Mouse (Mus musculus) lung, embryonic 15.5 days (tissue): ENCODE measurements around the gene Tjp3. TPM values are rescaled to one million over a fixed set of nuclear protein-coding genes. Genes with fewer than 3 reads are reported as not detected.

Experiments used
- ATAC-seq: fragments of 200-750 bp; cut with Nextera tagmentation; 2 replicates; pipeline ENCODE4 v1.8.0; 2017; ENCODE audit warnings: moderate number of reproducible peaks, borderline replicate concordance; ENCODE audit not compliant: low FRiP score, low TSS enrichment; ENCODE audit errors: extremely low read depth
- H3K27ac ChIP-seq: fragments of 300-500 bp; sonication (generic); 2 replicates; pipeline ENCODE4 v1.5.1; 2015; ENCODE audit warnings: moderate library complexity, mild to moderate bottlenecking, inconsistent platforms
- H3K27me3 ChIP-seq: fragments of 300-500 bp; sonication (generic); 2 replicates; pipeline ENCODE4 v1.6.1; 2015; ENCODE audit warnings: inconsistent platforms
- H3K36me3 ChIP-seq: fragments of 300-500 bp; sonication (generic); 2 replicates; pipeline ENCODE4 v1.6.1; 2015; ENCODE audit warnings: inconsistent platforms
- H3K4me1 ChIP-seq: fragments of 300-500 bp; sonication (generic); 2 replicates; pipeline ENCODE4 v1.6.1; 2015; ENCODE audit warnings: inconsistent platforms
- H3K4me2 ChIP-seq: fragments of 300-500 bp; sonication (generic); 2 replicates; pipeline ENCODE4 v1.6.1; 2015; ENCODE audit warnings: inconsistent platforms, mild to moderate bottlenecking, moderate library complexity
- H3K4me3 ChIP-seq: fragments of 300-500 bp; sonication (generic); 2 replicates; pipeline ENCODE4 v1.5.1; 2015; ENCODE audit warnings: mild to moderate bottlenecking, inconsistent platforms
- H3K9ac ChIP-seq: fragments of 300-500 bp; sonication (generic); 2 replicates; pipeline ENCODE4 v1.6.1; 2015; ENCODE audit warnings: inconsistent platforms
- H3K9me3 ChIP-seq: fragments of 300-500 bp; sonication (generic); 2 replicates; pipeline ENCODE4 v1.6.1; 2016; ENCODE audit warnings: inconsistent platforms
- WGBS: fragments of 180-500 bp; shearing (Covaris S2); methylation state at CpG from one replicate; pipeline ENCODE4 v1.1.7; 2015; 5-methylcytosine and 5-hydroxymethylcytosine counted together
- polyA plus RNA-seq: library from polyadenylated mRNA; unstranded; fragments of >200 nt; fragmentation: Nextera tagmentation; extraction: Ambion mirVana; gene quantifications from 2 replicates; pipeline ENCODE4 v1.2.1, GENCODE M21; 2015

The Tjp3 gene
- polyA plus RNA-seq, 1 experiment from 2014 or later: 28.8 TPM

- Histone ChIP-seq H3K9ac (0 out of 2 replicates have a peak overlapping the region, but pooled peaks have one; percentile 45), H3K36me3 (no peaks in the 10 kb centered on the region), H3K4me3 (peak overlapping the region; percentile 50), H3K4me2 (peak overlapping the region; percentile 83), H3K4me1 (peaks cover 37% of the 10 kb centered on the region), H3K27me3 (peaks cover 44% of the 10 kb centered on the region), H3K27ac (peak overlapping the region; percentile 76), H3K9me3 (no peaks in the 10 kb centered on the region)
- 5% methylated on average over 17 of the region's 17 CpGs for WGBS
- ATAC-seq: peak; percentile 43; the same call in 1 of the 2 replicates
Observed at GRCm38 (mm10) chr10:81284719-81285118, 6.7 kb downstream of the Tjp3 start.

- WGBS: 36% methylated on average over 6 of the region's 6 CpGs
- no peak for ATAC-seq
- no peaks in the 10 kb centered on the region for H3K9me3 ChIP-seq
- peak overlapping the region; percentile 50; the same call in 1 of the 2 replicates for H3K4me3 ChIP-seq
- peak overlapping the region; percentile 83; the same call in 1 of the 2 replicates for H3K4me2 ChIP-seq
- H3K36me3 ChIP-seq: no peaks in the 10 kb centered on the region
- peak overlapping the region; percentile 76 for H3K27ac ChIP-seq
- peaks cover 42% of the 10 kb centered on the region for H3K4me1 ChIP-seq
- no peak overlapping the region for H3K9ac ChIP-seq
- peaks cover 47% of the 10 kb centered on the region for H3K27me3 ChIP-seq
Observed at GRCm38 (mm10) chr10:81284189-81284588, 7.2 kb downstream of the Tjp3 start.

- no peaks in the 10 kb centered on the region for H3K9me3 ChIP-seq
- H3K36me3 ChIP-seq: no peaks in the 10 kb centered on the region
- ATAC-seq: no peak
- no peak overlapping the region for H3K9ac ChIP-seq
- peaks cover 35% of the 10 kb centered on the region for H3K27me3 ChIP-seq
- H3K4me3 ChIP-seq: no peak overlapping the region
- no peak overlapping the region for H3K27ac ChIP-seq
- no peak overlapping the region for H3K4me2 ChIP-seq
- 32% methylated on average over 10 of the region's 10 CpGs for WGBS
- H3K4me1 ChIP-seq: peaks cover 8% of the 10 kb centered on the region
Observed at GRCm38 (mm10) chr10:81279496-81279895, 11.9 kb downstream of the Tjp3 start.

- Histone ChIP-seq H3K27ac (no peak overlapping the region), H3K4me2 (no peak overlapping the region), H3K9me3 (no peaks in the 10 kb centered on the region), H3K4me3 (no peak overlapping the region), H3K27me3 (peaks cover 18% of the 10 kb centered on the region), H3K4me1 (peaks cover 6% of the 10 kb centered on the region), H3K36me3 (peaks cover 9% of the 10 kb centered on the region), H3K9ac (no peak overlapping the region)
- ATAC-seq: no peak
- 72% methylated on average over 22 of the region's 22 CpGs for WGBS
Observed at GRCm38 (mm10) chr10:81277676-81278075, 13.7 kb downstream of the Tjp3 start.

- Histone ChIP-seq H3K4me1 (peaks cover 6% of the 10 kb centered on the region), H3K27me3 (no peaks in the 10 kb centered on the region), H3K4me2 (no peak overlapping the region), H3K9me3 (no peaks in the 10 kb centered on the region), H3K4me3 (no peak overlapping the region), H3K27ac (no peak overlapping the region), H3K9ac (no peak overlapping the region), H3K36me3 (peaks cover 31% of the 10 kb centered on the region)
- ATAC-seq: no peak
- WGBS: 94% methylated on average over 19 of the region's 19 CpGs
Observed at GRCm38 (mm10) chr10:81273842-81274241, 17.5 kb downstream of the Tjp3 start.

- Histone ChIP-seq H3K27me3 (no peaks in the 10 kb centered on the region), H3K36me3 (peaks cover 31% of the 10 kb centered on the region), H3K9ac (no peak overlapping the region), H3K27ac (no peak overlapping the region), H3K4me1 (peaks cover 16% of the 10 kb centered on the region), H3K4me2 (no peak overlapping the region), H3K9me3 (no peaks in the 10 kb centered on the region), H3K4me3 (no peak overlapping the region)
- WGBS: 90% methylated on average over 21 of the region's 21 CpGs
- ATAC-seq: no peak
Observed at GRCm38 (mm10) chr10:81272356-81272755, 19.0 kb downstream of the Tjp3 start.

- Histone ChIP-seq H3K27ac (no peak overlapping the region), H3K4me1 (peaks cover 23% of the 10 kb centered on the region), H3K9ac (peak overlapping the region; percentile 74), H3K27me3 (no peaks in the 10 kb centered on the region), H3K9me3 (no peaks in the 10 kb centered on the region), H3K36me3 (peaks cover 42% of the 10 kb centered on the region), H3K4me2 (peak overlapping the region; percentile 83), H3K4me3 (peak overlapping the region; percentile 58)
- 75% methylated on average over 16 of the region's 16 CpGs for WGBS
- ATAC-seq: no peak
Observed at GRCm38 (mm10) chr10:81268643-81269412, 22.6 kb downstream of the Tjp3 start.

- 2% methylated on average over 23 of the region's 23 CpGs for WGBS
- H3K4me2 ChIP-seq: peak overlapping the region; percentile 83
- peak overlapping the region; percentile 74 for H3K9ac ChIP-seq
- ATAC-seq: peak; percentile 41; the same call in 1 of the 2 replicates
- H3K4me3 ChIP-seq: peak overlapping the region; percentile 58
- H3K27me3 ChIP-seq: no peaks in the 10 kb centered on the region
- H3K36me3 ChIP-seq: peaks cover 45% of the 10 kb centered on the region
- peaks cover 23% of the 10 kb centered on the region for H3K4me1 ChIP-seq
- H3K9me3 ChIP-seq: no peaks in the 10 kb centered on the region
- peak overlapping the region; percentile 30; the same call in 1 of the 2 replicates for H3K27ac ChIP-seq
Observed at GRCm38 (mm10) chr10:81268056-81268455, 23.3 kb downstream of the Tjp3 start.

GRCm38 (mm10) chr10:81266211-81267105, 24.9 kb downstream of the Tjp3 start, which contains the start of the genes Mrpl54 and Apba3:
Gene Mrpl54 (minus strand): TSS chr10:81266934.
Gene Apba3 (plus strand): TSS chr10:81266960.
- WGBS: under 1% methylated on average over 48 of the region's 48 CpGs
- H3K27me3 ChIP-seq: no peaks in the 10 kb centered on the region
- peaks cover 31% of the 10 kb centered on the region for H3K36me3 ChIP-seq

GRCm38 (mm10) chr10:81265540-81265939, 25.8 kb downstream of the Tjp3 start:
- Histone ChIP-seq H3K4me3 (peak overlapping the region; percentile 85), H3K9me3 (no peaks in the 10 kb centered on the region), H3K4me2 (peak overlapping the region; percentile 75), H3K27ac (no peak overlapping the region), H3K27me3 (peaks cover 3% of the 10 kb centered on the region), H3K4me1 (peaks cover 23% of the 10 kb centered on the region), H3K36me3 (peaks cover 22% of the 10 kb centered on the region; the same call in 1 of the 2 replicates), H3K9ac (peak overlapping the region; percentile 85; the same call in 1 of the 2 replicates)
- 91% methylated on average over 8 of the region's 8 CpGs for WGBS
- ATAC-seq: no peak

More at GRCm38 (mm10) chr10:81266211-81267105, 24.9 kb downstream of the Tjp3 start, which contains the start of the genes Mrpl54 and Apba3:
- peak within 1 kb of the TSS; percentile 85 for H3K4me3 ChIP-seq
- ATAC-seq: peak; percentile 93
- H3K9me3 ChIP-seq: no peaks in the 10 kb centered on the region
- H3K4me1 ChIP-seq: peaks cover 23% of the 10 kb centered on the region
- peak within 1 kb of the TSS; percentile 85 for H3K9ac ChIP-seq
- H3K4me2 ChIP-seq: peak within 1 kb of the TSS; percentile 83
- H3K27ac ChIP-seq: peak within 1 kb of the TSS; percentile 84

GRCm38 (mm10) chr10:81261025-81261424, 30.4 kb downstream of the Tjp3 start:
- H3K4me1 ChIP-seq: peaks cover 15% of the 10 kb centered on the region
- H3K4me3 ChIP-seq: no peak overlapping the region
- H3K27me3 ChIP-seq: peaks cover 48% of the 10 kb centered on the region
- 87% methylated on average over 4 of the region's 4 CpGs for WGBS
- no peak overlapping the region for H3K9ac ChIP-seq
- ATAC-seq: no peak
- H3K27ac ChIP-seq: no peak overlapping the region
- H3K9me3 ChIP-seq: no peaks in the 10 kb centered on the region
- peaks cover 21% of the 10 kb centered on the region; the same call in 1 of the 2 replicates for H3K36me3 ChIP-seq
- H3K4me2 ChIP-seq: no peak overlapping the region
